Comparison of ENCODE assay signal across 8 mouse cellular contexts in the genomic region with DNA sequence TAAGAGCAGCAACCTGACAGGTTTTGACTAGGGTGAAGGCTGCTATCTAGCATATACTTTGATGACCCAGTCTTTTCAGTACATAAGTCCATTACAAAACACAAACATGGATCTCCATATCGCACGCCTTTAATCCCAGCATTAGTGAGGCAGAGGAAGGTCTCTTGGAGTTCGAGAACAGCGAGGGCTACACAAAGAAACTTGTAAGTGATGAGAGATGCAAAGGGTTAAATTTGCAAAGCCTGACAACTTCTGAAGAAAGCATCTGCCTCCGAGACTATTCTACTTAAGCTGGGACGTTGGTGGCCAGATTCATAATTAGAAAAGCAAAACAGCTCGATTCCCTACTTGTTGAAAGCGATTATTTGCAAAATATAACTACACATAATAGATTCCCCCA. TPM values are rescaled to one million over a fixed set of nuclear protein-coding genes. Genes with fewer than 3 reads are reported as not detected.
DNase-seq lines count a peak whose midpoint lies in the region; ATAC-seq and TF ChIP-seq lines count a peak whose summit lies in the region.

No protein-coding gene starts in this region.

- no peak for TF ChIP-seq CTCF in left cerebral cortex, adult 2 months (IDR thresholded peaks at IDR 0.05)

- H3K4me2 ChIP-seq in embryonic facial prominence, embryonic 15.5 days (replicated peaks) = peak overlapping the region; percentile 70
- H3K4me2 ChIP-seq in limb, embryonic 11.5 days (ENCODE audit: low read depth, severe bottlenecking) = peak overlapping the region; percentile 24
- peak overlapping the region; percentile 88 for H3K4me2 ChIP-seq in neural tube, embryonic 13.5 days

- WGBS in embryonic facial prominence, embryonic 15.5 days = 6% methylated on average over 8 of the region's 8 CpGs
- WGBS in limb, embryonic 11.5 days = 5% methylated on average over 8 of the region's 8 CpGs
- 5% methylated on average over 8 of the region's 8 CpGs for WGBS in neural tube, embryonic 13.5 days

- ATAC-seq in embryonic facial prominence, embryonic 15.5 days (ENCODE audit: insufficient number of reproducible peaks, low FRiP score, low TSS enrichment, low read depth) = no peak
- ATAC-seq in limb, embryonic 11.5 days (ENCODE audit: insufficient number of reproducible peaks, low FRiP score, low TSS enrichment, low read depth) = no peak; the same call in 1 of the 2 replicates
- ATAC-seq in neural tube, embryonic 13.5 days (ENCODE audit: low read depth) = peak; percentile 20

- H3K27ac ChIP-seq in left cerebral cortex, adult 2 months = peak overlapping the region; percentile 66
- peak overlapping the region; percentile 90 for H3K27ac ChIP-seq in embryonic facial prominence, embryonic 15.5 days (replicated peaks)
- peak overlapping the region; percentile 44 for H3K27ac ChIP-seq in limb, embryonic 11.5 days (replicated peaks; ENCODE audit: low read depth, low read length)
- peak overlapping the region; percentile 61 for H3K27ac ChIP-seq in neural tube, embryonic 13.5 days (replicated peaks)

- no peaks in the 10 kb centered on the region for H3K9me3 ChIP-seq in embryonic facial prominence, embryonic 15.5 days (replicated peaks)
- no peaks in the 10 kb centered on the region for H3K9me3 ChIP-seq in limb, embryonic 11.5 days (ENCODE audit: control insufficient read depth, low read length)
- no peaks in the 10 kb centered on the region for H3K9me3 ChIP-seq in neural tube, embryonic 13.5 days

- DNase-seq in left cerebral cortex, adult 2 months (ENCODE audit: extremely low spot score in 1 of 2, low spot score in 2 of 2) = no peak
- DNase-seq in left cerebral cortex, adult 11 months (ENCODE audit: low spot score) = no peak
- DNase-seq in limb, embryonic 11.5 days (ENCODE audit: low spot score) = no peak
- DNase-seq in cerebellum, adult 18-20 months = no peak
- DNase-seq in left cerebral cortex, postnatal 14 days (ENCODE audit: low spot score in 2 of 2) = no peak
- DNase-seq in left cerebral cortex, postnatal 4 days = no peak

- H3K27me3 ChIP-seq in embryonic facial prominence, embryonic 15.5 days = no peaks in the 10 kb centered on the region
- H3K27me3 ChIP-seq in limb, embryonic 11.5 days (ENCODE audit: control insufficient read depth, insufficient read depth, low read length) = no peaks in the 10 kb centered on the region
- no peaks in the 10 kb centered on the region for H3K27me3 ChIP-seq in neural tube, embryonic 13.5 days

- peaks cover 14% of the 10 kb centered on the region for H3K4me1 ChIP-seq in embryonic facial prominence, embryonic 15.5 days
- no peaks in the 10 kb centered on the region for H3K4me1 ChIP-seq in limb, embryonic 11.5 days (ENCODE audit: control insufficient read depth, insufficient read depth, low read length)
- peaks cover 22% of the 10 kb centered on the region for H3K4me1 ChIP-seq in neural tube, embryonic 13.5 days (replicated peaks)

- H3K36me3 ChIP-seq in embryonic facial prominence, embryonic 15.5 days = peaks cover 39% of the 10 kb centered on the region
- peaks cover 10% of the 10 kb centered on the region for H3K36me3 ChIP-seq in limb, embryonic 11.5 days (ENCODE audit: control insufficient read depth, insufficient read depth, low read length)
- H3K36me3 ChIP-seq in neural tube, embryonic 13.5 days = peaks cover 48% of the 10 kb centered on the region

- intact Hi-C loops in left cerebral cortex, adult 2 months (cut with DNase I) = loop anchor here (1.0 to 2.0 kb wide), 3 partner anchors 30 to 327 kb away; a partner anchor contains a TSS
- intact Hi-C loops in left cerebral cortex, postnatal 14 days (cut with DNase I) = loop anchor here (1.0 kb wide), 1 partner anchor 30 kb away; a partner anchor contains a TSS
- intact Hi-C loops in left cerebral cortex, postnatal 4 days (cut with DNase I) = no loop called here

- H3K4me3 ChIP-seq in left cerebral cortex, adult 2 months = peak overlapping the region; percentile 71
- peak overlapping the region; percentile 75 for H3K4me3 ChIP-seq in embryonic facial prominence, embryonic 15.5 days (replicated peaks)
- H3K4me3 ChIP-seq in limb, embryonic 11.5 days (ENCODE audit: low read depth, low read length) = peak overlapping the region; percentile 61
- peak overlapping the region; percentile 74 for H3K4me3 ChIP-seq in neural tube, embryonic 13.5 days

- H3K9ac ChIP-seq in embryonic facial prominence, embryonic 15.5 days = 0 out of 2 replicates have a peak overlapping the region, but pooled peaks have one; percentile 6
- H3K9ac ChIP-seq in limb, embryonic 11.5 days (ENCODE audit: low read length) = peak overlapping the region; percentile 39
- 0 out of 2 replicates have a peak overlapping the region, but pooled peaks have one; percentile 22 for H3K9ac ChIP-seq in neural tube, embryonic 13.5 days

RNA-seq across cellular contexts. Expression of a gene that starts 0.4 kb away (rescaled TPM):
- 10 to 100 TPM; 49.5 to 56.6 TPM for total RNA-seq in left cerebral cortex, adult 2 months (2021)
- polyA plus RNA-seq in embryonic facial prominence, embryonic 15.5 days (2015; fragmentation: Nextera tagmentation; extraction: Ambion mirVana) = 154 TPM in 2 replicates
- polyA plus RNA-seq in limb, embryonic 11.5 days (2014; fragmentation: Nextera tagmentation; extraction: Ambion mirVana) = 128 and 134 TPM in 2 replicates
- polyA plus RNA-seq in neural tube, embryonic 13.5 days (2015; fragmentation: Nextera tagmentation; extraction: Ambion mirVana) = 147 and 148 TPM in 2 replicates
- 10 to 100 TPM; 60.8 to 61.1 TPM for total RNA-seq in left cerebral cortex, postnatal 14 days (2021)
- total RNA-seq in left cerebral cortex, postnatal 4 days (2021) = 10 to 100 TPM; 67.4 to 72.0 TPM

RNA-seq across cellular contexts. Expression of a gene that starts 10.4 kb away (rescaled TPM):
- total RNA-seq in left cerebral cortex, adult 2 months (2021) = 10 to 100 TPM; 12.2 to 18.4 TPM
- polyA plus RNA-seq in embryonic facial prominence, embryonic 15.5 days (2015; fragmentation: Nextera tagmentation; extraction: Ambion mirVana) = 12.5 and 18.4 TPM in 2 replicates
- polyA plus RNA-seq in limb, embryonic 11.5 days (2014; fragmentation: Nextera tagmentation; extraction: Ambion mirVana) = 13.3 and 16.1 TPM in 2 replicates
- 19.0 and 21.0 TPM in 2 replicates for polyA plus RNA-seq in neural tube, embryonic 13.5 days (2015; fragmentation: Nextera tagmentation; extraction: Ambion mirVana)
- 1 to 10 TPM; 5.7 to 9.0 TPM for total RNA-seq in left cerebral cortex, postnatal 14 days (2021)
- 10 to 100 TPM; 11.7 to 13.0 TPM for total RNA-seq in left cerebral cortex, postnatal 4 days (2021)

RNA-seq across cellular contexts. Expression of a gene that starts 28.6 kb away (rescaled TPM):
- total RNA-seq in left cerebral cortex, adult 2 months (2021) = under 1 TPM; 0.50 to 0.68 TPM
- 3.6 and 5.4 TPM in 2 replicates for polyA plus RNA-seq in embryonic facial prominence, embryonic 15.5 days (2015; fragmentation: Nextera tagmentation; extraction: Ambion mirVana)
- 0.32 TPM in 1 of 2 replicates, not detected in the other for polyA plus RNA-seq in limb, embryonic 11.5 days (2014; fragmentation: Nextera tagmentation; extraction: Ambion mirVana)
- 0.43 and 0.77 TPM in 2 replicates for polyA plus RNA-seq in neural tube, embryonic 13.5 days (2015; fragmentation: Nextera tagmentation; extraction: Ambion mirVana)
- total RNA-seq in left cerebral cortex, postnatal 14 days (2021) = under 1 TPM; 0.40 to 0.66 TPM
- 1 to 10 TPM; 1.3 TPM for total RNA-seq in left cerebral cortex, postnatal 4 days (2021)

RNA-seq across cellular contexts. Expression of a gene that starts 30.2 kb away (rescaled TPM):
- total RNA-seq in left cerebral cortex, adult 2 months (2021) = 10 to 100 TPM; 48.2 to 50.6 TPM
- polyA plus RNA-seq in embryonic facial prominence, embryonic 15.5 days (2015; fragmentation: Nextera tagmentation; extraction: Ambion mirVana) = 18.2 and 19.2 TPM in 2 replicates
- 11.0 and 12.9 TPM in 2 replicates for polyA plus RNA-seq in limb, embryonic 11.5 days (2014; fragmentation: Nextera tagmentation; extraction: Ambion mirVana)
- polyA plus RNA-seq in neural tube, embryonic 13.5 days (2015; fragmentation: Nextera tagmentation; extraction: Ambion mirVana) = 20.0 and 23.2 TPM in 2 replicates
- 10 to 100 TPM; 41.7 to 42.6 TPM for total RNA-seq in left cerebral cortex, postnatal 14 days (2021)
- total RNA-seq in left cerebral cortex, postnatal 4 days (2021) = 10 to 100 TPM; 51.8 to 56.1 TPM

RNA-seq across cellular contexts. Expression of a gene that starts 42.6 kb away (rescaled TPM):
- total RNA-seq in left cerebral cortex, adult 2 months (2021) = 100 to 1,000 TPM; 176 to 191 TPM
- 11.3 and 13.7 TPM in 2 replicates for polyA plus RNA-seq in embryonic facial prominence, embryonic 15.5 days (2015; fragmentation: Nextera tagmentation; extraction: Ambion mirVana)
- polyA plus RNA-seq in limb, embryonic 11.5 days (2014; fragmentation: Nextera tagmentation; extraction: Ambion mirVana) = 2.2 and 2.4 TPM in 2 replicates
- 28.4 and 28.9 TPM in 2 replicates for polyA plus RNA-seq in neural tube, embryonic 13.5 days (2015; fragmentation: Nextera tagmentation; extraction: Ambion mirVana)
- total RNA-seq in left cerebral cortex, postnatal 14 days (2021) = 100 to 1,000 TPM; 130 to 142 TPM
- 10 to 100 TPM; 89.1 to 97.3 TPM for total RNA-seq in left cerebral cortex, postnatal 4 days (2021)

Comparison
In these comparisons a context has a peak if more than half of its experiments do, and no peak if none do; other contexts are left out.
1. H3K4me2 ChIP-seq: peak in every context shown above with its lines; median percentile 88 in neural tube, embryonic 13.5 days; 70 in embryonic facial prominence, embryonic 15.5 days; 24 in limb, embryonic 11.5 days.